Mouse (Mus musculus) lung, postnatal 14 days (tissue): Measurements from ENCODE around the gene Gucy1a1.
"Not testable (repeated sequence)": the region's sequence is repeated elsewhere in the genome, so short reads cannot be mapped to it uniquely, and the experiment has no call there.

Source experiments
- DNase-seq: peaks from one replicate; pipeline ENCODE4 v3.0.0; 2021

The Gucy1a1 gene

GRCm38 (mm10) chr3:82145126-82145901 lies at the start of gene Gucy1a1:
Gene Gucy1a1 (minus strand): TSS chr3:82145789.
- DNase-seq: peak; percentile 60

- DNase-seq: no peak
These were observed 46.1 kb upstream of the Gucy1a1 start for GRCm38 (mm10) chr3:82191559-82192245.

DNA sequence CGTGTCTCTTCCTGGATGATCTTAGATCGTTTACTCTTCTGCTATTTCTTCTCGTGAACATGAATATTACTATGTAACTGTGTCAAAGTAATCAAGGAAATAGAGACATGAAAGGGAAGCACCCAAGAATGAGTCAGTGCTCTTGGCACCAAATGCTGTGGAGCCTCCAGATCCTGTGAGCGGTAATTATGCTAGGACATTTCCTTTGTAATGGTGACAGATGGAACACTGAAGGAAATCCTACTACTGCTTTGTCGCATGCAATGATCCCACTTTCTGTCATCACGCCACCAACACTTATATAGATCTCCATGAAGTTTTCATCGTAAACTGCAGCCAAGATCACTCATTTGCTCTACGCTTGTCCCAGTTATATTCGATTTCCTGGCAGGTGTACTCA lies 40.0 kb upstream of the Gucy1a1 start:
- peak; percentile 16 for DNase-seq

- DNase-seq: no peak
These were observed 35.9 kb upstream of the Gucy1a1 start for GRCm38 (mm10) chr3:82181500-82181899.

DNA sequence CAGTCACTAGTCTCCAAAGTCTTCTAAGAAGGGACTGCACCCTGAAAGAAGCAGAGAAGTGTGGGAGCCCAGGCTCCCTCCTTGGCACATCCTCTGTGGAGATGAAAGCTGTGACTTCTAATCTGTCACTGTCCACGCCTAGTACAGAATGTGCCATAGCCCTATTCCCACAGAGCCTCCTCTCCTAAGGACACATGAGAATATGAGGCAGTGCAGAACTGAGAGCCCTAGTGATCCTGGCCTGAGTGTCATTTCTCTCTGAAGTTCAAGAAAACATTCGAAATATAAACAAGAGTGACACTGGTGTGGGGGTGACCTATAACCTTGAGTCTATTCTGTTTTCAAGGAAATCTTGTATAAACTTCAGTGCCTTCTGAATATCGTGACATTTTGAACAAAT lies 34.7 kb upstream of the Gucy1a1 start:
- peak; percentile 18 for DNase-seq

DNA sequence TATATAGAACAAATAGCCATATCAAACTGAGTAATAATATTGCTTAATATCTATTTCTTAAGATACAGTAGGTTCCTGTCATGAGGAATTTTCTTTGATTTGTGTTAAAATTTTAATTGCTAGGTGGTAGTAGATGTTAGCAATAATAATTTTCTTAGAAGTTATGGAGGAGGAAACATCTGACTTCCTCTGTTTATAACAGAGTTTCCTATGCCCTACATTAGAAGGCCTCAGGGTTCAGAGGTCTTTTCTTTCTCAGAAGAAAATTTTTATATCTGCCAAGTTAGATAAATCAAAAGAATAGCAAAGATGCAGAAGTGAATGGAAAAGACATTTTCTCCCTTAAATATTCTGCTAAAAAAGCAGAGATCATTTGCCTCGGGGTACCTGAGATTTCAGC lies 29.9 kb upstream of the Gucy1a1 start:
- no peak for DNase-seq

GRCm38 (mm10) chr3:82167064-82167463 lies 21.5 kb upstream of the Gucy1a1 start:
- no peak for DNase-seq

DNA sequence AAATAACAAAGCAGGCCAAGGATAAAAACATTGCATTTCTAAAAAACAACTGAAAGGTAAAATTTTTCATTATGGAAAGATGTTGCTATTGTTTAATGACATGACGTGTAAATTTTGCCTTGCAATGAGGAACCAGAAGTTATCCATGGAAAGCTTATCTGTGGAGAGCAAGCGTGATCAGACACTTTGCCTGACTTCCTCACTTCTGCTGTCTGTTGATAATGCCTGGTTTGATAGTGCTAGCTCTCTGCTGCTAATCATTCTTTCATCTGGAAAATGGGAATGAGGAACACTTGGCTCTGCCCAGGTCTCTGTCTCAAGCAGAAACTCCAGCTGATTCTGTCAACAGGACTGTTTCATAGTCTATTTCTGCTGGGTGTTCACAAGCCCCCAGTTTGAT lies 20.3 kb upstream of the Gucy1a1 start:
- DNase-seq: no peak

GRCm38 (mm10) chr3:82162992-82163391 lies 17.4 kb upstream of the Gucy1a1 start:
- not testable (repeated sequence) for DNase-seq

DNA sequence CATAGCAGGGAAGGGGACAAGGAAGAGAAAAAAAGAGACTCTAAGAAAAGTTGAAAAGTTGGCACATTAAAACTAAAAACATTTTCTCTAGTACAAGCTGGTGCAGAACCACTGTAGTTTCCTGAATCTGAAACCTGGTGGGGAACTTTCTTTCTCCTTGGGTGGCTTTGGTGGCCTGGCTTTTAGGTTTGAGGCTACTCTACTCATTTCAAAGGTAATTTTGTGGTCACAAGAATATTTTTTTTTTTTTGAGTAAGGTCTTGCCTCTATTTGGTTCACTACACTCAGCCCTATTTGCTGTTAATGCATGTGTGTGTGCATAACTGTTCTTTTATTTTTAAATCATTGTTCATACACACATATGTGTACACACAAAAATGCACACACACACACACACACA lies 389 bp upstream of the Gucy1a1 start:
- DNase-seq: no peak

DNA sequence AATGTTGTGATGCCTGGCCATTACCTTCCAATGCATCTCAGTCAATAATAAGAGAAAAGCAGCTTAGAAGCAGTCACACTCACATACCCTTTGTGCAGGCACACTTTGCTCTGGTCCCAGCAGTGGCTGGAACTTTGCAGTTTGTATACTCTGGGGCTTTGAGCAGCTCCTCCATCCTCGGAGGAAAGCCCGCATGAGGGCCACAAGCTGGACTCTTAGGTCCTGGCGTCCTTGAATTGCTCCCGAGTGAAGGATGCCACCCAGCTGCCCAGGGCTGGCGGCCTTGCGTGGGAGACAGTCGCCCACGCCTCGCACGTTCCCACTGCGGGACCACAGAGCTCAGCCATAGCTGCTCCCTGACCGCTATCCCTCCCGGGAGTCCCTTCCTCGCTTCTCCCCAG lies 864 bp downstream of the Gucy1a1 start:
- DNase-seq: peak; percentile 5

- DNase-seq: no peak
These were observed 4.8 kb downstream of the Gucy1a1 start for GRCm38 (mm10) chr3:82140781-82141180.

- DNase-seq: no peak
These were observed 7.5 kb downstream of the Gucy1a1 start for GRCm38 (mm10) chr3:82138002-82138667.

DNA sequence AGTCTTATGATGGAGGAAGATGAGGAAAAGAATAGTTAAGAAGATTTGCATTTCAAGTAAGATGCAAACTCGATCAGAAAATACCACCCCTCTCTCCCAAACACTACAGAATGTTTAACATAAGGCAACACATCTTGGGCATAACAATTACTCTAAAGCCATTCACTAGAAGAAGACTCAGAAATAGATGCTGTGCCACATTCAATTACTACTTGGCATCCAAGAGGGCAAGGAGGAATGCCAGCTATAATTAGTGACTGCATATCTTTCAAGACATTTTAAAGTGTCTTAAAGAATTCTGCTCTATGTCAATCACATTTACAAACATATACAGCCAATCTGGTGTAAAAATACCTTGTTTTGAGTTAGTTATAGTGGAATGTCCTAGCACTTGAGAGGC lies 10.1 kb downstream of the Gucy1a1 start:
- no peak for DNase-seq

- no peak for DNase-seq
These were observed 16.3 kb downstream of the Gucy1a1 start for GRCm38 (mm10) chr3:82129258-82129657.

GRCm38 (mm10) chr3:82124567-82124966 lies 21.0 kb downstream of the Gucy1a1 start:
- no peak for DNase-seq

DNA sequence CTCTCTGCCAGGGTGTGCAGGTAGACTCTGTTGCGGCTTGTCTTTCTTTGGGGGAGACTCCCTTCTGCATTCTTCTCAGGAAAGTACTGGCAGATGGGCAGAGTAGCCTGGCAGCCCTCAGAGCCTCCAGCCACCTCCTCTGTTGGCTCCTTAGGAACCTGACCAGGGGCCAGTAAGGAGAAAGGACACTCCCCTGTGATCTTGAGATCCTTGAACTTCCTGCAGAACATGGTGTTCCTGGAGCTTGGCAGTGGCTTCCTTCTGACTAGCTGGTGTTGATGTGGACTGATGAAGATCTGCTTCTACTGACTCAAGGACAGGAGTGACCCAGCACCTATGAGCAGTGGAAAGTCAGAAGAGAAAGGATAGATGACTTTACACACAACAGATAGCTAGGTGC lies 26.7 kb downstream of the Gucy1a1 start:
- DNase-seq: no peak

GRCm38 (mm10) chr3:82112439-82112838 lies 33.1 kb downstream of the Gucy1a1 start:
- peak; percentile 44 for DNase-seq

GRCm38 (mm10) chr3:82111986-82112385 lies 33.6 kb downstream of the Gucy1a1 start:
- peak; percentile 9 for DNase-seq

DNA sequence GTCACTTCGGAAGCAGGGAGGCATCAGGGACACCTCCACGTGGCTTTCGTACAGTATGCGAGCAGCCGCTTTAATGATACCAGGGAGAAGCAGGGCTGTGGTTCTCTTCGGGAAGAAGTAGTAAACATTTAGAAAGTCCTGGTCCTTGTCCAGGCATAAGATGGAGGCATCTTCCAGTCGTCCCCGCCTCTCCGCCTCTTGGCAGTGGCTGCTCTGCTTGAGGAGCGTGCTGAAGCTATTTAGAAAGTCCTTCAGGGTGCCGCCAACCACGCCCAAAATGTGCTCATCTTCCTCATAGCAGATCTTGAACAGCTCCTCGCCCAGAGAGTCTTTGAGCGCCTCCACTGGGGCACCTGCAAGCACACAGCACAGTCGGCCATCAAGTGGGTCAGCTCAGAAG lies 36.6 kb downstream of the Gucy1a1 start:
- peak; percentile 15 for DNase-seq

- no peak for DNase-seq
These were observed 41.4 kb downstream of the Gucy1a1 start for GRCm38 (mm10) chr3:82104229-82104628.

DNA sequence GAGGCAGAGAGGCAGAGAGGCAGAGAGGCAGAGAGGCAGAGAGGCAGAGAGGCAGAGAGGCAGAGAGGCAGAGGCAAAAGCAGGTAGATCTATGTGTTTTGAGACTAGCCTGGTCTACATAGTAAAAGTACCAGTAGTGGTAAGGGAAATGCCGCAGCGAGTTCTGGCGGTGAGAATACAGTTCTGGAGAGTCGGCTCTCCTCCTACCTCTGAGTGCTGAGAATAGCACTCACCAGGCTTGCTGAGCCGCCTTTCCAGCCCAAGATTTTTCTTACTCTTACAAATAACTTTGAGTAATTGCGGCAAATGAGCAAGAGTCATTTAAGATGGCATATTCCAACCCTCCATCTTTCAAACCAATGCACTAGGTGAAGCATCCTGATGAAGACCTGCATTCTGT lies 46.5 kb downstream of the Gucy1a1 start:
- no peak for DNase-seq

GRCm38 (mm10) chr3:82096801-82097200 lies 48.8 kb downstream of the Gucy1a1 start:
- DNase-seq: no peak
